Mouse (Mus musculus) stomach, embryonic 15.5 days (tissue): ENCODE results near the gene Rab25. TPM values are rescaled to one million over a fixed set of nuclear protein-coding genes. Genes with fewer than 3 reads are reported as not detected.
A peak's percentile ranks its signal among the peaks of the same experiment; 100 is the strongest.

Experiments
- ATAC-seq: fragments of 200-750 bp; cut with Nextera tagmentation; 2 replicates; pipeline ENCODE4 v1.8.0; 2017; ENCODE audit warnings: low read depth, moderate number of reproducible peaks, moderate TSS enrichment; ENCODE audit not compliant: insufficient read depth, low FRiP score
- H3K27ac ChIP-seq: fragments of 300-500 bp; sonication (generic); 2 replicates; pipeline ENCODE4 v1.5.1; 2015; ENCODE audit warnings: mild to moderate bottlenecking, inconsistent platforms
- H3K27me3 ChIP-seq: fragments of 300-500 bp; sonication (generic); replicated peaks from 2 replicates; pipeline ENCODE4 v1.6.1; 2015; ENCODE audit warnings: inconsistent platforms
- H3K36me3 ChIP-seq: fragments of 300-500 bp; sonication (generic); 2 replicates; pipeline ENCODE4 v1.6.1; 2015; ENCODE audit warnings: inconsistent platforms
- H3K4me1 ChIP-seq: fragments of 300-500 bp; sonication (generic); 2 replicates; pipeline ENCODE4 v1.6.1; 2015; ENCODE audit warnings: inconsistent platforms
- H3K4me2 ChIP-seq: fragments of 300-500 bp; sonication (generic); 2 replicates; pipeline ENCODE4 v1.6.1; 2015; ENCODE audit warnings: mild to moderate bottlenecking, inconsistent platforms
- H3K4me3 ChIP-seq: fragments of 300-500 bp; sonication (generic); replicated peaks from 2 replicates; pipeline ENCODE4 v1.5.1; 2015; ENCODE audit warnings: inconsistent platforms
- H3K9ac ChIP-seq: fragments of 300-500 bp; sonication (generic); 2 replicates; pipeline ENCODE4 v1.6.1; 2015; ENCODE audit warnings: inconsistent platforms
- H3K9me3 ChIP-seq: fragments of 300-500 bp; sonication (generic); 2 replicates; pipeline ENCODE4 v1.6.1; 2016; ENCODE audit warnings: inconsistent platforms
- WGBS: fragments of 180-500 bp; shearing (Covaris S2); methylation state at CpG from one replicate; pipeline ENCODE4 v1.1.7; 2015; 5-methylcytosine and 5-hydroxymethylcytosine counted together
- polyA plus RNA-seq: library from polyadenylated mRNA; unstranded; fragments of >200 nt; fragmentation: Nextera tagmentation; extraction: Ambion mirVana; gene quantifications from 2 replicates; pipeline ENCODE4 v1.2.1, GENCODE M21; 2015

Rab25 gene
- polyA plus RNA-seq, 1 experiment from 2014 or later = 90.6 TPM

- Histone ChIP-seq H3K36me3 (peaks cover 26% of the 10 kb centered on the region), H3K4me3 (no peak overlapping the region), H3K9me3 (no peaks in the 10 kb centered on the region), H3K4me1 (peaks cover 61% of the 10 kb centered on the region), H3K27ac (no peak overlapping the region), H3K9ac (no peak overlapping the region), H3K27me3 (no peaks in the 10 kb centered on the region), H3K4me2 (no peak overlapping the region)
- WGBS = 46% methylated on average over 9 of the region's 9 CpGs
- no peak for ATAC-seq
Observed at GRCm38 (mm10) chr3:88538271-88539145, 9.6 kb downstream of the Rab25 start.

- H3K4me2 ChIP-seq = peak overlapping the region; percentile 73; the same call in 1 of the 2 replicates
- peaks cover 26% of the 10 kb centered on the region for H3K36me3 ChIP-seq
- no peak overlapping the region for H3K9ac ChIP-seq
- no peaks in the 10 kb centered on the region for H3K9me3 ChIP-seq
- H3K4me3 ChIP-seq = peak overlapping the region; percentile 25
- no peak for ATAC-seq
- WGBS = 74% methylated on average over 6 of the region's 6 CpGs
- peaks cover 62% of the 10 kb centered on the region for H3K4me1 ChIP-seq
- H3K27ac ChIP-seq = peak overlapping the region; percentile 37; the same call in 1 of the 2 replicates
- H3K27me3 ChIP-seq = no peaks in the 10 kb centered on the region
Observed at GRCm38 (mm10) chr3:88537146-88537545, 11.0 kb downstream of the Rab25 start.

GRCm38 (mm10) chr3:88536103-88536930, 11.8 kb downstream of the Rab25 start:
- peak; percentile 56 for ATAC-seq
- Histone ChIP-seq H3K9me3 (no peaks in the 10 kb centered on the region), H3K27ac (peak overlapping the region; percentile 37; the same call in 1 of the 2 replicates), H3K9ac (no peak overlapping the region), H3K27me3 (no peaks in the 10 kb centered on the region), H3K36me3 (peaks cover 26% of the 10 kb centered on the region), H3K4me3 (peak overlapping the region; percentile 25), H3K4me1 (peaks cover 62% of the 10 kb centered on the region), H3K4me2 (peak overlapping the region; percentile 73)
- WGBS = 6% methylated on average over 64 of the region's 64 CpGs

- no peak for ATAC-seq
- WGBS = 53% methylated on average over 4 of the region's 4 CpGs
Observed at GRCm38 (mm10) chr3:88535527-88535926, 12.6 kb downstream of the Rab25 start.

GRCm38 (mm10) chr3:88535005-88535404, 13.1 kb downstream of the Rab25 start:
- peaks cover 68% of the 10 kb centered on the region for H3K4me1 ChIP-seq
- H3K4me2 ChIP-seq = peak overlapping the region; percentile 73
- H3K4me3 ChIP-seq = peak overlapping the region; percentile 90
- 31% methylated on average over 3 of the region's 3 CpGs for WGBS
- H3K36me3 ChIP-seq = peaks cover 19% of the 10 kb centered on the region
- no peaks in the 10 kb centered on the region for H3K27me3 ChIP-seq
- no peaks in the 10 kb centered on the region for H3K9me3 ChIP-seq
- no peak overlapping the region for H3K27ac ChIP-seq
- ATAC-seq = no peak
- no peak overlapping the region for H3K9ac ChIP-seq

More at GRCm38 (mm10) chr3:88535527-88535926, 12.6 kb downstream of the Rab25 start:
- no peak overlapping the region for H3K27ac ChIP-seq
- no peaks in the 10 kb centered on the region for H3K9me3 ChIP-seq
- H3K36me3 ChIP-seq = peaks cover 25% of the 10 kb centered on the region
- no peak overlapping the region for H3K9ac ChIP-seq
- H3K4me1 ChIP-seq = peaks cover 64% of the 10 kb centered on the region
- peak overlapping the region; percentile 73 for H3K4me2 ChIP-seq
- H3K4me3 ChIP-seq = no peak overlapping the region
- H3K27me3 ChIP-seq = no peaks in the 10 kb centered on the region

GRCm38 (mm10) chr3:88533706-88534105, 14.4 kb downstream of the Rab25 start:
- H3K4me1 ChIP-seq = peaks cover 71% of the 10 kb centered on the region
- 2% methylated on average over 4 of the region's 5 CpGs for WGBS
- peak overlapping the region; percentile 87 for H3K9ac ChIP-seq

GRCm38 (mm10) chr3:88532689-88533511, 15.2 kb downstream of the Rab25 start:
- Histone ChIP-seq H3K9me3 (no peaks in the 10 kb centered on the region), H3K4me2 (peak overlapping the region; percentile 73), H3K27me3 (no peaks in the 10 kb centered on the region), H3K36me3 (peaks cover 8% of the 10 kb centered on the region), H3K9ac (peak overlapping the region; percentile 87), H3K27ac (peak overlapping the region; percentile 94), H3K4me1 (peaks cover 68% of the 10 kb centered on the region), H3K4me3 (peak overlapping the region; percentile 90)
- under 1% methylated on average over 39 of the region's 40 CpGs for WGBS
- peak; percentile 11 for ATAC-seq

More at GRCm38 (mm10) chr3:88533706-88534105, 14.4 kb downstream of the Rab25 start:
- no peaks in the 10 kb centered on the region for H3K9me3 ChIP-seq
- H3K27ac ChIP-seq = peak overlapping the region; percentile 94
- peaks cover 16% of the 10 kb centered on the region for H3K36me3 ChIP-seq
- no peaks in the 10 kb centered on the region for H3K27me3 ChIP-seq
- peak overlapping the region; percentile 90 for H3K4me3 ChIP-seq
- peak overlapping the region; percentile 73 for H3K4me2 ChIP-seq
- no peak for ATAC-seq

- H3K4me1 ChIP-seq = peaks cover 68% of the 10 kb centered on the region
- peak within 1 kb of the TSS; percentile 87 for H3K9ac ChIP-seq
- H3K4me2 ChIP-seq = peak within 1 kb of the TSS; percentile 73
- H3K9me3 ChIP-seq = no peaks in the 10 kb centered on the region
- no peak for ATAC-seq
- peak within 1 kb of the TSS; percentile 90 for H3K4me3 ChIP-seq
- 0% methylated on average over 13 of the region's 31 CpGs for WGBS
- peak within 1 kb of the TSS; percentile 94 for H3K27ac ChIP-seq
- H3K36me3 ChIP-seq = peaks cover 4% of the 10 kb centered on the region; the same call in 1 of the 2 replicates
- H3K27me3 ChIP-seq = no peaks in the 10 kb centered on the region
Observed at GRCm38 (mm10) chr3:88532299-88532674, 15.8 kb downstream of the Rab25 start, which contains the start of gene Mex3a. Gene Mex3a (plus strand): TSS chr3:88532395.

GRCm38 (mm10) chr3:88531348-88532298, 16.5 kb downstream of the Rab25 start:
- Histone ChIP-seq H3K27me3 (no peaks in the 10 kb centered on the region), H3K9me3 (no peaks in the 10 kb centered on the region), H3K36me3 (no peaks in the 10 kb centered on the region), H3K4me2 (peak overlapping the region; percentile 73), H3K4me1 (peaks cover 62% of the 10 kb centered on the region), H3K4me3 (peak overlapping the region; percentile 90), H3K27ac (peak overlapping the region; percentile 94), H3K9ac (peak overlapping the region; percentile 87)
- peak; percentile 78 for ATAC-seq
- under 1% methylated on average over 61 of the region's 63 CpGs for WGBS

- H3K4me2 ChIP-seq = peak overlapping the region; percentile 73
- no peaks in the 10 kb centered on the region for H3K9me3 ChIP-seq
- H3K9ac ChIP-seq = peak overlapping the region; percentile 19; the same call in 1 of the 2 replicates
- H3K4me1 ChIP-seq = peaks cover 54% of the 10 kb centered on the region
- no peaks in the 10 kb centered on the region for H3K27me3 ChIP-seq
- 12% methylated on average over 11 of the region's 11 CpGs for WGBS
- ATAC-seq = no peak
- peak overlapping the region; percentile 90 for H3K4me3 ChIP-seq
- peak overlapping the region; percentile 94 for H3K27ac ChIP-seq
- no peaks in the 10 kb centered on the region for H3K36me3 ChIP-seq
Observed at GRCm38 (mm10) chr3:88530082-88530864, 17.8 kb downstream of the Rab25 start.
